Mouse (Mus musculus) lung, postnatal 0 days (tissue): ENCODE measurements around the gene Isca1. TPM values are rescaled to one million over a fixed set of nuclear protein-coding genes. Genes with fewer than 3 reads are reported as not detected.

Source experiments
- ATAC-seq: fragments of 200-750 bp; cut with Nextera tagmentation; 2 replicates; pipeline ENCODE4 v1.8.0; 2017; ENCODE audit warnings: moderate library complexity
- DNase-seq: peaks from one replicate; pipeline ENCODE4 v3.0.0-alpha.2; 2016; ENCODE audit warnings: low spot score
- H3K27ac ChIP-seq: fragments of 300-500 bp; sonication (generic); 2 replicates; pipeline ENCODE4 v1.5.1; 2014; ENCODE audit warnings: antibody characterized with exemption, mild to moderate bottlenecking, low read length, mixed read lengths
- H3K27me3 ChIP-seq: fragments of 300-500 bp; sonication (generic); replicated peaks from 2 replicates; pipeline ENCODE4 v1.6.1; 2014; ENCODE audit warnings: low read length, mixed read lengths; ENCODE audit not compliant: insufficient read depth
- H3K36me3 ChIP-seq: fragments of 300-500 bp; sonication (generic); 2 replicates; pipeline ENCODE4 v1.6.1; 2014; ENCODE audit warnings: low read length, mixed read lengths; ENCODE audit not compliant: insufficient read depth
- H3K4me1 ChIP-seq: fragments of 300-500 bp; sonication (generic); 2 replicates; pipeline ENCODE4 v1.6.1; 2014; ENCODE audit warnings: antibody characterized with exemption, low read depth, low read length, mixed read lengths; ENCODE audit not compliant: insufficient read depth
- H3K4me2 ChIP-seq: fragments of 300-500 bp; sonication (generic); replicated peaks from 2 replicates; pipeline ENCODE4 v1.6.1; 2014; ENCODE audit warnings: low read depth, mild to moderate bottlenecking, low read length, moderate library complexity, mixed read lengths
- H3K4me3 ChIP-seq: fragments of 300-500 bp; sonication (generic); 2 replicates; pipeline ENCODE4 v1.5.1; 2014; ENCODE audit warnings: low read depth, low read length
- H3K9ac ChIP-seq: fragments of 300-500 bp; sonication (generic); replicated peaks from 2 replicates; pipeline ENCODE4 v1.6.1; 2014; ENCODE audit warnings: low read depth, mild to moderate bottlenecking
- H3K9me3 ChIP-seq: fragments of 300-500 bp; sonication (generic); 2 replicates; pipeline ENCODE4 v1.6.1; 2016; ENCODE audit warnings: low read length, mixed read lengths
- CTCF ChIP-seq: IDR thresholded peaks from 2 replicates; pipeline ENCODE4 v1.5.1; 2016; ENCODE audit warnings: antibody characterized with exemption, mild to moderate bottlenecking
- EP300 ChIP-seq: IDR thresholded peaks from 2 replicates; pipeline ENCODE4 v1.6.1; 2016; ENCODE audit warnings: antibody characterized with exemption, mild to moderate bottlenecking, control low read depth
- WGBS: fragments of 180-500 bp; shearing (Covaris S2); extraction: QIAGEN DNeasy Blood & Tissue Kit; methylation state at CpG from one replicate; pipeline ENCODE4 v1.1.7; 2014; 5-methylcytosine and 5-hydroxymethylcytosine counted together
- polyA plus RNA-seq: library from polyadenylated mRNA; unstranded; fragments of >200 nt; fragmentation: Nextera tagmentation; extraction: Ambion mirVana; gene quantifications from 2 replicates; pipeline ENCODE4 v1.2.1, GENCODE M21; 2015

Isca1 gene
- 131 and 135 TPM in 2 replicates for polyA plus RNA-seq

GRCm38 (mm10) chr13:59769296-59770163 is at the start of gene Isca1:
Isca1 (minus strand) TSS chr13:59769810.
- H3K36me3 ChIP-seq = peaks cover 7% of the 10 kb centered on the region
- WGBS = under 1% methylated on average over 74 of the region's 91 CpGs
- peaks cover 24% of the 10 kb centered on the region; the same call in 1 of the 2 replicates for H3K4me1 ChIP-seq
- TF ChIP-seq EP300 (no peak), CTCF (peak; percentile 16)
- ATAC-seq (peak; percentile 96), DNase-seq (peak; percentile 98)
- H3K27ac ChIP-seq = peak within 1 kb of the TSS; percentile 99
- peak within 1 kb of the TSS; percentile 82 for H3K4me3 ChIP-seq
- H3K9me3 ChIP-seq = no peaks in the 10 kb centered on the region
- H3K9ac ChIP-seq = peak within 1 kb of the TSS; percentile 87
- H3K4me2 ChIP-seq = peak within 1 kb of the TSS; percentile 78
- H3K27me3 ChIP-seq = no peaks in the 10 kb centered on the region

GRCm38 (mm10) chr13:59817352-59817751 is 47.7 kb upstream of the Isca1 start:
- H3K27ac ChIP-seq = no peak overlapping the region
- H3K27me3 ChIP-seq = no peaks in the 10 kb centered on the region
- H3K36me3 ChIP-seq = peaks cover 36% of the 10 kb centered on the region
- no peak overlapping the region for H3K4me2 ChIP-seq
- H3K4me1 ChIP-seq = peaks cover 16% of the 10 kb centered on the region; the same call in 1 of the 2 replicates
- DNase-seq (no peak), ATAC-seq (no peak)
- no peak overlapping the region for H3K4me3 ChIP-seq
- no peak overlapping the region for H3K9ac ChIP-seq
- no peak for TF ChIP-seq EP300
- TF ChIP-seq CTCF = no peak
- 86% methylated on average over 4 of the region's 4 CpGs for WGBS
- no peaks in the 10 kb centered on the region for H3K9me3 ChIP-seq

GRCm38 (mm10) chr13:59814109-59814591 is 44.5 kb upstream of the Isca1 start:
- ATAC-seq = peak; percentile 48
- Histone ChIP-seq H3K4me1 (peaks cover 9% of the 10 kb centered on the region; the same call in 1 of the 2 replicates), H3K27me3 (no peaks in the 10 kb centered on the region), H3K36me3 (peaks cover 55% of the 10 kb centered on the region), H3K4me2 (no peak overlapping the region), H3K9ac (no peak overlapping the region), H3K4me3 (no peak overlapping the region), H3K27ac (no peak overlapping the region), H3K9me3 (no peaks in the 10 kb centered on the region)
- TF ChIP-seq CTCF (no peak), EP300 (no peak)
- WGBS = 55% methylated on average over 6 of the region's 6 CpGs
- DNase-seq = peak; percentile 20

GRCm38 (mm10) chr13:59811581-59811980 is 42.0 kb upstream of the Isca1 start:
- WGBS = 97% methylated on average over 3 of the region's 3 CpGs
- Histone ChIP-seq H3K4me2 (no peak overlapping the region), H3K36me3 (peaks cover 69% of the 10 kb centered on the region), H3K27me3 (no peaks in the 10 kb centered on the region), H3K9me3 (no peaks in the 10 kb centered on the region), H3K27ac (no peak overlapping the region), H3K9ac (no peak overlapping the region), H3K4me3 (no peak overlapping the region), H3K4me1 (no peaks in the 10 kb centered on the region)
- DNase-seq (no peak), ATAC-seq (no peak)
- no peak for TF ChIP-seq CTCF
- no peak for TF ChIP-seq EP300

GRCm38 (mm10) chr13:59801000-59801399 is 31.4 kb upstream of the Isca1 start:
- DNase-seq (peak; percentile 67), ATAC-seq (no peak)
- Histone ChIP-seq H3K9ac (no peak overlapping the region), H3K36me3 (peaks cover 81% of the 10 kb centered on the region), H3K27ac (no peak overlapping the region), H3K9me3 (no peaks in the 10 kb centered on the region), H3K4me1 (no peaks in the 10 kb centered on the region), H3K4me2 (no peak overlapping the region), H3K4me3 (no peak overlapping the region), H3K27me3 (no peaks in the 10 kb centered on the region)
- TF ChIP-seq EP300 = no peak
- no peak for TF ChIP-seq CTCF
- 68% methylated on average over 6 of the region's 6 CpGs for WGBS

- Histone ChIP-seq H3K4me1 (no peaks in the 10 kb centered on the region), H3K9me3 (no peaks in the 10 kb centered on the region), H3K4me2 (no peak overlapping the region), H3K4me3 (no peak overlapping the region), H3K27ac (no peak overlapping the region), H3K27me3 (no peaks in the 10 kb centered on the region), H3K36me3 (peaks cover 83% of the 10 kb centered on the region), H3K9ac (no peak overlapping the region)
- DNase-seq = no peak
- 64% methylated on average over 2 of the region's 2 CpGs for WGBS
- TF ChIP-seq CTCF = no peak
- ATAC-seq = no peak
Observed at GRCm38 (mm10) chr13:59800077-59800476, 30.5 kb upstream of the Isca1 start.
